Mouse (Mus musculus) liver, postnatal 0 days (tissue): ENCODE measurements at regions not wholly inside any gene's neighbourhood (a gene's known extent, or its start where the extent isn't known, plus 50 kb on each side); places are given as distances from the start of the nearest gene placed in this dataset.

Source experiments
- CTCF ChIP-seq: sonication (generic); IDR thresholded peaks from 2 replicates; pipeline ENCODE4 v1.5.1; 2016; ENCODE audit warnings: antibody characterized with exemption, low read depth
- EP300 ChIP-seq: IDR thresholded peaks from 2 replicates; pipeline ENCODE4 v1.6.1; 2016; ENCODE audit warnings: antibody characterized with exemption, low read depth, mild to moderate bottlenecking

GRCm38 (mm10) chr2:173352756-173353139 is 76.4 kb upstream of the Pmepa1 start:
- TF ChIP-seq CTCF (no peak), EP300 (no peak)
